Mouse (Mus musculus) kidney, embryonic 16.5 days (tissue): ENCODE results near the gene Dnase1l3. TPM values are rescaled to one million over a fixed set of nuclear protein-coding genes. Genes with fewer than 3 reads are reported as not detected.

ENCODE experiments used
- ATAC-seq: fragments of 200-750 bp; cut with Nextera tagmentation; 2 replicates; pipeline ENCODE4 v1.8.0; 2017; ENCODE audit warnings: moderate TSS enrichment; ENCODE audit not compliant: low FRiP score, low TSS enrichment
- H3K27ac ChIP-seq: fragments of 300-500 bp; sonication (generic); 2 replicates; pipeline ENCODE4 v1.5.1; 2014; ENCODE audit warnings: low read length
- H3K27me3 ChIP-seq: fragments of 300-500 bp; sonication (generic); 2 replicates; pipeline ENCODE4 v1.6.1; 2014; ENCODE audit warnings: low read length, control low read depth, mixed read lengths; ENCODE audit not compliant: insufficient read depth
- H3K36me3 ChIP-seq: fragments of 300-500 bp; sonication (generic); 2 replicates; pipeline ENCODE4 v1.6.1; 2014; ENCODE audit warnings: low read length, control low read depth, mixed read lengths; ENCODE audit not compliant: insufficient read depth
- H3K4me1 ChIP-seq: fragments of 300-500 bp; sonication (generic); 2 replicates; pipeline ENCODE4 v1.6.1; 2014; ENCODE audit warnings: low read length, control low read depth, mixed read lengths; ENCODE audit not compliant: insufficient read depth
- H3K4me2 ChIP-seq: fragments of 300-500 bp; sonication (generic); replicated peaks from 2 replicates; pipeline ENCODE4 v1.6.1; 2014; ENCODE audit warnings: low read depth, low read length
- H3K4me3 ChIP-seq: fragments of 300-500 bp; sonication (generic); 2 replicates; pipeline ENCODE4 v1.5.1; 2014; ENCODE audit warnings: mild to moderate bottlenecking, low read length
- H3K9ac ChIP-seq: fragments of 300-500 bp; sonication (generic); replicated peaks from 2 replicates; pipeline ENCODE4 v1.6.1; 2014; ENCODE audit warnings: low read length
- H3K9me3 ChIP-seq: fragments of 300-500 bp; sonication (generic); 2 replicates; pipeline ENCODE4 v1.6.1; 2016; ENCODE audit warnings: low read length, control low read depth
- WGBS: fragments of 180-500 bp; shearing (Covaris S2); extraction: QIAGEN DNeasy Blood & Tissue Kit; methylation state at CpG from one replicate; pipeline ENCODE4 v1.1.7; 2014; 5-methylcytosine and 5-hydroxymethylcytosine counted together
- polyA plus RNA-seq: library from polyadenylated mRNA; unstranded; fragments of >200 nt; fragmentation: Nextera tagmentation; extraction: Ambion mirVana; gene quantifications from 2 replicates; pipeline ENCODE4 v1.2.1, GENCODE M21; 2015

The Dnase1l3 gene
- polyA plus RNA-seq, 1 experiment from 2014 or later = 0.31 TPM

- Histone ChIP-seq H3K36me3 (no peaks in the 10 kb centered on the region), H3K4me1 (peaks cover 7% of the 10 kb centered on the region; the same call in 1 of the 2 replicates), H3K9ac (no peak overlapping the region), H3K4me3 (no peak overlapping the region), H3K4me2 (no peak overlapping the region), H3K27ac (no peak overlapping the region), H3K9me3 (no peaks in the 10 kb centered on the region), H3K27me3 (no peaks in the 10 kb centered on the region)
- no peak for ATAC-seq
- 76% methylated on average over 3 of the region's 3 CpGs for WGBS
Measured at GRCm38 (mm10) chr14:7989961-7990360, 4.4 kb downstream of the Dnase1l3 start.

GRCm38 (mm10) chr14:7989371-7989770 is 5.0 kb downstream of the Dnase1l3 start:
- WGBS = 41% methylated on average over 1 of the region's 1 CpGs
- Histone ChIP-seq H3K9ac (no peak overlapping the region), H3K4me2 (no peak overlapping the region), H3K4me1 (peaks cover 7% of the 10 kb centered on the region; the same call in 1 of the 2 replicates), H3K4me3 (no peak overlapping the region), H3K36me3 (no peaks in the 10 kb centered on the region), H3K27me3 (no peaks in the 10 kb centered on the region), H3K9me3 (no peaks in the 10 kb centered on the region), H3K27ac (no peak overlapping the region)
- ATAC-seq = no peak

- H3K27me3 ChIP-seq = no peaks in the 10 kb centered on the region
- no peaks in the 10 kb centered on the region for H3K36me3 ChIP-seq
- no peaks in the 10 kb centered on the region for H3K9me3 ChIP-seq
- no peak overlapping the region for H3K4me2 ChIP-seq
- no peak overlapping the region for H3K27ac ChIP-seq
- ATAC-seq = no peak
- H3K9ac ChIP-seq = no peak overlapping the region
- peaks cover 7% of the 10 kb centered on the region; the same call in 1 of the 2 replicates for H3K4me1 ChIP-seq
- no peak overlapping the region for H3K4me3 ChIP-seq
- 94% methylated on average over 6 of the region's 6 CpGs for WGBS
Measured at GRCm38 (mm10) chr14:7986913-7987312, 7.5 kb downstream of the Dnase1l3 start.

- WGBS = 96% methylated on average over 1 of the region's 1 CpGs
- no peak overlapping the region for H3K4me3 ChIP-seq
- no peak for ATAC-seq
- no peak overlapping the region for H3K4me2 ChIP-seq
- no peaks in the 10 kb centered on the region for H3K36me3 ChIP-seq
- H3K4me1 ChIP-seq = no peaks in the 10 kb centered on the region
- no peaks in the 10 kb centered on the region for H3K27me3 ChIP-seq
- H3K9me3 ChIP-seq = no peaks in the 10 kb centered on the region
- H3K9ac ChIP-seq = no peak overlapping the region
- no peak overlapping the region for H3K27ac ChIP-seq
Measured at GRCm38 (mm10) chr14:7981226-7981625, 13.1 kb downstream of the Dnase1l3 start.

GRCm38 (mm10) chr14:7978183-7978582 is 16.2 kb downstream of the Dnase1l3 start:
- Histone ChIP-seq H3K27ac (no peak overlapping the region), H3K4me3 (no peak overlapping the region), H3K27me3 (no peaks in the 10 kb centered on the region), H3K9me3 (no peaks in the 10 kb centered on the region), H3K9ac (no peak overlapping the region), H3K36me3 (no peaks in the 10 kb centered on the region), H3K4me1 (no peaks in the 10 kb centered on the region), H3K4me2 (no peak overlapping the region)
- 71% methylated on average over 1 of the region's 1 CpGs for WGBS
- no peak for ATAC-seq

- H3K27me3 ChIP-seq = no peaks in the 10 kb centered on the region
- no peak overlapping the region for H3K4me3 ChIP-seq
- no peak for ATAC-seq
- no peak overlapping the region for H3K27ac ChIP-seq
- no peaks in the 10 kb centered on the region for H3K36me3 ChIP-seq
- H3K9ac ChIP-seq = no peak overlapping the region
- no peaks in the 10 kb centered on the region for H3K9me3 ChIP-seq
- H3K4me2 ChIP-seq = no peak overlapping the region
- 95% methylated on average over 1 of the region's 1 CpGs for WGBS
- no peaks in the 10 kb centered on the region for H3K4me1 ChIP-seq
Measured at GRCm38 (mm10) chr14:7977471-7977870, 16.9 kb downstream of the Dnase1l3 start.

- WGBS = 80% methylated on average over 6 of the region's 6 CpGs
- Histone ChIP-seq H3K27ac (no peak overlapping the region), H3K4me3 (no peak overlapping the region), H3K36me3 (no peaks in the 10 kb centered on the region), H3K4me2 (no peak overlapping the region), H3K9me3 (no peaks in the 10 kb centered on the region), H3K4me1 (no peaks in the 10 kb centered on the region), H3K27me3 (no peaks in the 10 kb centered on the region), H3K9ac (no peak overlapping the region)
- no peak for ATAC-seq
Measured at GRCm38 (mm10) chr14:7975177-7975576, 19.2 kb downstream of the Dnase1l3 start.

GRCm38 (mm10) chr14:7974643-7975042 is 19.7 kb downstream of the Dnase1l3 start:
- H3K9ac ChIP-seq = no peak overlapping the region
- no peak for ATAC-seq
- H3K27ac ChIP-seq = no peak overlapping the region
- H3K4me2 ChIP-seq = no peak overlapping the region
- no peak overlapping the region for H3K4me3 ChIP-seq
- H3K36me3 ChIP-seq = no peaks in the 10 kb centered on the region
- H3K4me1 ChIP-seq = no peaks in the 10 kb centered on the region
- H3K27me3 ChIP-seq = no peaks in the 10 kb centered on the region
- WGBS = 74% methylated on average over 1 of the region's 1 CpGs
- H3K9me3 ChIP-seq = no peaks in the 10 kb centered on the region

GRCm38 (mm10) chr14:7971889-7972493 is 22.4 kb downstream of the Dnase1l3 start:
- WGBS = 55% methylated on average over 10 of the region's 10 CpGs
- H3K36me3 ChIP-seq = no peaks in the 10 kb centered on the region
- no peak for ATAC-seq
- H3K4me1 ChIP-seq = no peaks in the 10 kb centered on the region
- H3K27me3 ChIP-seq = no peaks in the 10 kb centered on the region
- H3K27ac ChIP-seq = no peak overlapping the region
- no peak overlapping the region for H3K4me2 ChIP-seq
- no peaks in the 10 kb centered on the region for H3K9me3 ChIP-seq
- no peak overlapping the region for H3K9ac ChIP-seq
- no peak overlapping the region for H3K4me3 ChIP-seq

- no peak; the same call in 1 of the 2 replicates for ATAC-seq
- H3K9ac ChIP-seq = no peak overlapping the region
- H3K36me3 ChIP-seq = no peaks in the 10 kb centered on the region
- no peaks in the 10 kb centered on the region for H3K27me3 ChIP-seq
- H3K9me3 ChIP-seq = no peaks in the 10 kb centered on the region
- 54% methylated on average over 11 of the region's 11 CpGs for WGBS
- H3K4me3 ChIP-seq = no peak overlapping the region
- no peaks in the 10 kb centered on the region for H3K4me1 ChIP-seq
- H3K27ac ChIP-seq = no peak overlapping the region
- no peak overlapping the region for H3K4me2 ChIP-seq
Measured at GRCm38 (mm10) chr14:7964219-7964889, 30.0 kb downstream of the Dnase1l3 start.
